Mouse (Mus musculus) brain, embryonic 14.5 days (tissue): ENCODE data around the gene Hes1.

ENCODE experiments used
- CTCF ChIP-seq: fragments of 200-500 bp; IDR thresholded peaks from 2 replicates; pipeline ENCODE4 v1.5.1; 2012; ENCODE audit warnings: inconsistent platforms, mild to moderate bottlenecking, moderate library complexity, borderline replicate concordance; ENCODE audit not compliant: insufficient read depth, insufficient read length; ENCODE audit errors: extremely low read depth
- POLR2A ChIP-seq: fragments of 200-500 bp; IDR thresholded peaks from 2 replicates; pipeline ENCODE4 v1.6.1; 2012; ENCODE audit warnings: mild to moderate bottlenecking, inconsistent platforms, borderline replicate concordance; ENCODE audit not compliant: poor library complexity, insufficient read depth, insufficient read length, severe bottlenecking; ENCODE audit errors: extremely low read depth

DNA sequence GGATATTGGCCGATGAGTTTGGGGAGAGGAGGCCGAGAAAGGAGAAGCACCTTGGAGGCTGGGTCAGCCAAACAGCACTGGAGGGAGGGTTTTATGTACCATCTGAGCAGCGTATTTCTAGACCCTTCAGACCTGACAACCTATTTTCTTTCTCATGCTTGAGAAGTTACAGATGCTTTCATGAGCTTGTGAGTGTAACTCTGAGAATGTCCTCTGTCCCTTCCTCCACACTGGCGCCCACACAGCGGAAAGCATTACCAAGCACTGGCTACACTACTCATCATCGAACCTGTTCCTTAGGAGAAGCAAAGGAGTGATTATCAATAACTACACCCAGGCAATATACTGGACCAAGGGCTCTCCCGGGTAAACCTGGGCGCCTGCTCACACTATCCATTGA is 18.8 kb downstream of the Hes1 start:
- TF ChIP-seq CTCF (no peak), POLR2A (no peak)
